Mouse (Mus musculus) layer of hippocampus, adult 11-12 months (tissue): ENCODE measurements at regions not wholly inside any gene's neighbourhood (a gene's known extent, or its start where the extent isn't known, plus 50 kb on each side); places are given as distances from the start of the nearest gene placed in this dataset.
"Not testable (repeated sequence)": the region's sequence is repeated elsewhere in the genome, so short reads cannot be mapped to it uniquely, and the experiment has no call there.

Experiments
- DNase-seq: peaks from one replicate; pipeline ENCODE4 v3.0.0; 2022; ENCODE audit warnings: low spot score

- no peak for DNase-seq
Observed at GRCm38 (mm10) chr10:112521388-112521787, 250.5 kb downstream of the Kcnc2 start.

DNA sequence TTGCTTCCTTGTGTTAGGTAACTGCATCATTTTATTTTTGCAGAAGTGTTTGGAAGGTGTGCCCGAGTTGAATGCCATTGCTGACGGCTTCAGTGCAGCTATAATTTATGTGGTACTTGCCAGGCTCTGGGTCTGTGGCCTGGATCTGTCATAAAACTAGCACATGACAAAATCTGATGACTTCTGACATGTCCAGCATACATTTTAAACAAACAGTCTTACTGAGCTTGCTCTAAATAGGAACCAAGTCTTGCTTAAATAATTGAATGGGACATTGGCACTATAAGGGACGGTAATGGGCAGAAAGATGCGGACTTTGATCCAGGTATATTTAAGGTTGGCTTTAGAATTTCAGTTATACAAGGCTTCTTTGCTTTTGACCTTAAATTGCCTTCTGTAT is 272.1 kb downstream of the Kcnc2 start:
- no peak for DNase-seq

GRCm38 (mm10) chr10:112571772-112572551 is 301.0 kb downstream of the Kcnc2 start:
- no peak for DNase-seq

- no peak for DNase-seq
Observed at GRCm38 (mm10) chr10:112572556-112572955, 301.6 kb downstream of the Kcnc2 start.

- DNase-seq: peak; percentile 16
Observed at GRCm38 (mm10) chr10:112584939-112585338, 314.0 kb downstream of the Kcnc2 start.

- DNase-seq: no peak
Observed at GRCm38 (mm10) chr10:112594327-112594726, 323.4 kb downstream of the Kcnc2 start.

DNA sequence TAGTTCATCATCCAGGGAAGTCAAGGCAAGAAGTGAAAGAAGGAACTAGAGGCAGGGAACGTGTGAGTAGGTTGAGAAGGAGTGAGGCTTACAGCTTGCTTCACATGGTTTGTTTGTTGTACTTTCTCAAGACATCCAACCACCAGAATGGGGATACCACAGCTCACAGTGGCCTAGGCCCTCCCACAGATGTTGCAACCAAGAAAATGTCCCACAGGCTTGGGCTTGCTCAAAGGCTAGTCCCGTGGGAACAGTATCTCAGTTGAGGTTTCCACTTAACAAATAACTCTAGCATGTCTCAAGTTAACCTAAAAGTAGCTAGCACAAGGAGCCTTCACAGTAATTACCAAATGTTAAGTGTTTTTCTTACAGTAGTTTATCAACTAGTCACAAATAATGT is 323.2 kb downstream of the Atxn7l3b start:
- no peak for DNase-seq

DNA sequence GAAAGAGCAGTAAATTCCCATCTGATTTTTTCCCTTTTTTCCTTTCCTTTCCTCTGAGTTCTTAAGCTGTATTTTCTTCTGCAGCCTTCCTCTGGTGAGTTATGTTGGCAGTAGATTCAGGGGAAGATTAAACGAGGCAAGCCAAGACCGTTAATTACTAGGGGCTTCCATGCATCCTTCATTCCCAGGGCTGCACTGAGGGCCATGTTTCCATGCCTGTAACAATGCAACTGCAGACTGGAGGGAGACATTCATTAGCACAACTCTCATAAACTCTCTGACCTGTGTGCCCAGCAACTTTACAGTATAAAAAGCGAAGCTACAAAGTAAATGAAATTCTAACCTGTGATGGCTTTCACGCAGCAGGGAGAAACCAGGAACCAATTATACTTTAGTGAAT is 321.2 kb downstream of the Atxn7l3b start:
- DNase-seq: no peak

DNA sequence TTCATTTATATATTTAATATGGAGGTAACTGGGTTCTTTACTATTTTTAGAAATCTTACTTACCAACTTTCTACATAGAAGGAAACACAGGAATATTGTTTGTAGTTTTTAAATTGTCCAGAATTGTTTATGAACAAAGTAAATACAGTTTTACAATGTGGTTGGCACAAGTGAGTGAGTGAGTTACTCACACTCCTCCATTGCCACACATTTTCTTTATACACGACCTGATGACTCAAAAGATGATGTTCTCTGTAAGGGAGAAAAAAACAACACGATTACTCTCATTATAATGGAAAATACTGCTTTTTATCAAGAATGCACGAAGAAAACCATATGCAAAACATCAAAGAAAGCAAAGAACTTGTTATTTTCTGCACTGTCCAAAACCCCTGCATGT is 317.1 kb downstream of the Atxn7l3b start:
- no peak for DNase-seq

- no peak for DNase-seq
Observed at GRCm38 (mm10) chr10:112613751-112614150, 315.1 kb downstream of the Atxn7l3b start.

GRCm38 (mm10) chr10:112614226-112614625 is 314.6 kb downstream of the Atxn7l3b start:
- no peak for DNase-seq

DNA sequence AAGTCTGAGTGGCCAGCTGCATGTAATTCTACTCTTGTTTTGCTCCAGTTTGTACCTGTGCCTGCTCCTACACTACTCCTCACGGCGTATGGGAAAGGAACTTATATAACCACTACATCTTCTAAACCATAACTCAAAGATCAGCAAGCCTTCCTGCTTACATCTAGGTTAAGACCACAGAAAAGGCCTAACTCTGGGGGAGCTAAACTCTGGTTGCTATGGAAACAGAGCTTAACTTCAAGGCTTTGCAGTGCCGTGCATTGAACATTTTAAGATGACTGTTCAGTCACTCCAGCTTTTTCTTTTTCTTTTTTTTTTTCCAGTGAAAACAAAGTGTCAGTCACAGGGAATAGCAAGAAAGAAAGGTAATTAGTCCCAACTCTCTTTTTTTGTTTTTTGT is 309.1 kb downstream of the Atxn7l3b start:
- DNase-seq: no peak

- DNase-seq: no peak
Observed at GRCm38 (mm10) chr10:112629752-112630151, 299.0 kb downstream of the Atxn7l3b start.

DNA sequence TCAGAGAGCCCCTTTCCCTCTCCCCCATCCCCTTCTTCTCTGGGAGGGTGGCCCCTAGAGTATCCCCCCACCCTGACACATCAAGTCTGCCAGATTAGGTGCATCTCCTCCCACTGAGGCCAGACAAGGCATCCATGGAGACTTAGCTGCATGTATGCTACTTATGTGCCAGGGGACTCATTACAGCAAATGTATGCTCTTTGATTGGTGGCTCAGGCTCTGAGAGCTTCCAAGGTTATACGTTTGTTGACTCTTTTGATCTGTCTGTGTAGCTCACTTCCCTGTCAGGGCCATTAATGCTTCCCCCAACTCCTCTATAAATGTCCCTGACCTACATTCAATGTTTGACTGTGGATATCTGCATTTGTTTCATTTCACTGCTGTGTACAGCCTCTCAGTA is 293.6 kb downstream of the Atxn7l3b start:
- DNase-seq: no peak

- no peak for DNase-seq
Observed at GRCm38 (mm10) chr10:112636574-112636973, 292.2 kb downstream of the Atxn7l3b start.

DNA sequence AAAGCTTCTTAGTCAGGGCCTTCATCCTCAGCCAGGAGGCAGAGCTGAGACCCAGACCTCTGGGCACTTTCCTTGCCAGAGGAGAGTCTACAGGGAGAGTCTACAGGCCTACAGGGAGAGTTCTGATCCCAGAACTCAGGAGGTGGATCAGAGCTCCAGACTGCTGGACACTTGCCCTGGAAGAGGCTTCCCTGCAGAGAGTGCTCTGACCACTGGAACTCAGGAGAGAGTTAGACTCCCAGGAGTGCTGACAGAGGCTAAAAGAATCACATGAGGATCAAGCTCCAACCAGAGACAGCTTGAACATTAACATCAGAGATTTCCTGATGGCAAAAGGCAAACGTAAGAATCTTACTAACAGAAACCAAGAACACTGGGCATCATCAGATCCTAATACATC is 288.2 kb downstream of the Atxn7l3b start:
- DNase-seq: not testable (repeated sequence)

GRCm38 (mm10) chr10:112648986-112649385 is 279.8 kb downstream of the Atxn7l3b start:
- no peak for DNase-seq
